Mouse (Mus musculus) heart, postnatal 0 days (tissue): Measurements from ENCODE around the gene Disp1. TPM values are rescaled to one million over a fixed set of nuclear protein-coding genes. Genes with fewer than 3 reads are reported as not detected.
A peak's percentile ranks its signal among the peaks of the same experiment; 100 is the strongest.

Experiments used
- ATAC-seq: fragments of 200-750 bp; cut with Nextera tagmentation; 2 replicates; pipeline ENCODE4 v1.8.0; 2017; ENCODE audit warnings: low read depth, moderate number of reproducible peaks, moderate library complexity; ENCODE audit not compliant: insufficient read depth
- DNase-seq: peaks from one replicate; pipeline ENCODE4 v3.0.0-alpha.2; 2016; ENCODE audit warnings: low spot score
- H3K27ac ChIP-seq: fragments of 300-500 bp; sonication (generic); 2 replicates; pipeline ENCODE4 v1.5.1; 2014; ENCODE audit warnings: low read depth, mild to moderate bottlenecking
- H3K27me3 ChIP-seq: fragments of 300-500 bp; sonication (generic); 2 replicates; pipeline ENCODE4 v1.6.1; 2014; ENCODE audit warnings: low read length, mixed read lengths; ENCODE audit not compliant: control insufficient read depth, insufficient read depth
- H3K36me3 ChIP-seq: fragments of 300-500 bp; sonication (generic); replicated peaks from 2 replicates; pipeline ENCODE4 v1.6.1; 2014; ENCODE audit warnings: low read length, mixed read lengths; ENCODE audit not compliant: control insufficient read depth, insufficient read depth
- H3K4me1 ChIP-seq: fragments of 300-500 bp; sonication (generic); 2 replicates; pipeline ENCODE4 v1.6.1; 2014; ENCODE audit warnings: antibody characterized with exemption; ENCODE audit not compliant: control insufficient read depth, insufficient read depth
- H3K4me2 ChIP-seq: fragments of 300-500 bp; sonication (generic); 2 replicates; pipeline ENCODE4 v1.6.1; 2014; ENCODE audit warnings: low read depth, mild to moderate bottlenecking, low read length, moderate library complexity
- H3K4me3 ChIP-seq: fragments of 300-500 bp; sonication (generic); 2 replicates; pipeline ENCODE4 v1.5.1; 2014; ENCODE audit warnings: low read depth, low read length
- H3K9ac ChIP-seq: fragments of 300-500 bp; sonication (generic); replicated peaks from 2 replicates; pipeline ENCODE4 v1.6.1; 2014; ENCODE audit warnings: low read depth, low read length, mixed read lengths
- H3K9me3 ChIP-seq: fragments of 300-500 bp; sonication (generic); replicated peaks from 2 replicates; pipeline ENCODE4 v1.6.1; 2016; ENCODE audit warnings: low read length; ENCODE audit not compliant: control insufficient read depth
- CTCF ChIP-seq: IDR thresholded peaks from 2 replicates; pipeline ENCODE4 v1.5.1; 2016; ENCODE audit warnings: antibody characterized with exemption, control low read depth, low read depth
- EP300 ChIP-seq: IDR thresholded peaks from 2 replicates; pipeline ENCODE4 v1.6.1; 2016; ENCODE audit warnings: antibody characterized with exemption, low read depth
- WGBS: fragments of 180-500 bp; shearing (Covaris S2); extraction: QIAGEN DNeasy Blood & Tissue Kit; methylation state at CpG from one replicate; pipeline ENCODE4 v1.1.7; 2014; 5-methylcytosine and 5-hydroxymethylcytosine counted together
- polyA plus RNA-seq: library from polyadenylated mRNA; unstranded; fragments of >200 nt; fragmentation: Nextera tagmentation; extraction: Ambion mirVana; gene quantifications from 2 replicates; pipeline ENCODE4 v1.2.1, GENCODE M21; 2015
- total RNA-seq: library from RNA; depleted of rRNA; stranded (reverse); fragments of >200 nt; gene quantifications from 2 replicates; pipeline ENCODE4 v1.2.3, GENCODE M21; 2014; ENCODE audit warnings: low replicate concordance

The Disp1 gene
- total and polyA plus RNA-seq, 2 experiments from 2014 or later: 5.8 to 8.1 TPM

DNA sequence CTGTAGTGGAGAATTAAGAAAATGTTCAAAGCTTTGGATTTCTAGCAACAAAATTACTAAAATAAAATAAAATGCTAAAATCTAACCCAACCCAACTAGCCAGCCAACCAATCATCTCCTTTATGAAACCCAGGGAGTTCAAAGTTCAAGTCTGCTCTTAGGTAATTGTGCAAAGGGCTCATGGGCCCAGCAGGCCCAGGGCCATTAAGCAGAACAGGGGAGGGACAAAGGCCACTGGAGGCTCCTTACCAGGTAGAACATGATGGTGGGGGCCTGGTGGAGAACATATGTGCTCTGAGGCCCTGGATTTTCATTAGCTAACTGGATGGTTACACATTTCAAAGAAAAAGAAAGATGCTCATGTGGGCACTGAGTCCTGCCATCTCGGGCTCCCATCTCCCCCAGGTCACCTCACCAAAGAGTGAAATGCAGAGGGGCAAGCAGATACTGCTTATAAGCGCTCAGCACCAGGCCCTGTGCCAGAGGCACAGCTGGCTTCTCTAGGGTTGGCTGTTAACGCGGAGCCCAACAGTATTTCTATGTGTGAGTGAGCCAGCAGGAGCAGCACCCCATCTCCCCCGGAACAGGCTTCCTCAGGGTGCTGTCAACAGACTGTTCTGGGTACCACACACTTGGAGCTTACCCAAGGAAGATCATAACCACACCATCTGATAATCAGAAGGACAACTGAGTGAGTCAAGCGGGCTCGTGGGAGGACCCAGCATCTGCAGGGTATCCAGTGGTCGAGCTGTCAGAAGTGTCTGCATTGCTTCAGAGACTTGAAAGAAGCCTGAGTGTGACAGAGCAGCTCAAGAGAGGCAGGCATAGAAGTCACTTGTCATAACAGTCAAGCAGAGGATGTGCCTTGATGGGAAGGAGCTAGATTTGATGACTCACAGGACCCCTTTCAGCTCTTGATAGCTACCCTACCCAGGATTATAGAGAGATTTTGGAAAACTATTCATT, 137.0 kb downstream of the Disp1 start:
- 38% methylated on average over 8 of the region's 8 CpGs for WGBS
- Histone ChIP-seq H3K4me3 (no peak overlapping the region), H3K9ac (no peak overlapping the region), H3K36me3 (peaks cover 40% of the 10 kb centered on the region), H3K27ac (no peak overlapping the region), H3K9me3 (no peaks in the 10 kb centered on the region), H3K4me2 (no peak overlapping the region), H3K27me3 (no peaks in the 10 kb centered on the region), H3K4me1 (no peaks in the 10 kb centered on the region)
- TF ChIP-seq EP300: no peak
- DNase-seq (peak; percentile 21), ATAC-seq (peak; percentile 51; the same call in 1 of the 2 replicates)

DNA sequence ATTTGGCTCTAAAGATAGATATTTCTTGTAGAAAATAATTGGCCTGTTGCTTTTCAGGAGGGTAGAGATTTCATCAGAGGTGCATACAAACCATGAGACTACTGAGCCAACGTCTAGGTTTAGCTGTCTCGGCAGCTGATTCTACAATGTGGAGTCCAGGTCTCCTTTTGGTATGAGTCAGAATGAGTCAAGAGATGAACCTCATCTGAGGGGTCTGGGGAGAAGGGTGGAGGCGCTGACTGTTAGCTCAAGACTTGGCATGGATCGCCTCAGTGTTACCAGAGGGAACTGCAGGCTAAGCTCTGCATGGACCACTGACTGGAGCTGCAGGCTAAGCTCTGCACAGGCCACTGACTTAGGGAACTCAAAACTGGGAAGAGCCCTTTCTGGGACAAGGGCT, 138.9 kb downstream of the Disp1 start:
- H3K36me3 ChIP-seq: peaks cover 20% of the 10 kb centered on the region
- no peak for TF ChIP-seq CTCF
- TF ChIP-seq EP300: no peak
- H3K4me2 ChIP-seq: no peak overlapping the region
- ATAC-seq (no peak), DNase-seq (no peak)
- no peak overlapping the region for H3K27ac ChIP-seq
- no peaks in the 10 kb centered on the region for H3K27me3 ChIP-seq
- H3K9me3 ChIP-seq: no peaks in the 10 kb centered on the region
- H3K9ac ChIP-seq: no peak overlapping the region
- H3K4me1 ChIP-seq: no peaks in the 10 kb centered on the region
- no peak overlapping the region for H3K4me3 ChIP-seq
- WGBS: 81% methylated on average over 4 of the region's 4 CpGs

DNA sequence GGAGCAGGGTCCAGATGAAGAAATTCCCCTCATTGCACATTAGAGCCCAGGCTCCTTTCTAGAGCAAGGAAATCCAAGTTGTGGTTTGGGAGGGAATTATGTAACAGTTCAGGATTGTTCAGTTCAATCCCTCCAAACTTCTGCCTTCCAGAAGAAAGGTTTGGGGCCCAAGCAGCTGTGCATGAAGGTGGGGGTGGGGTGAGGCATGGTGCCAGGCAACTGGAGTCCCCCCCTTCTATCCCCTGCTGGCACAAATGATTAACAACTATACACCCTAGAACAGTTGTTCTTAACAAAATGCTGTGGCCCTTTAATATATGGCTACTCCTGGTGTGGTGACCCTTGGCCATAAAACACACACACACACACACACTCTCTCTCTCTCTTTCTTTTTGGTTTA, 140.2 kb downstream of the Disp1 start:
- TF ChIP-seq EP300: no peak
- no peak for TF ChIP-seq CTCF
- no peak for ATAC-seq
- Histone ChIP-seq H3K27me3 (no peaks in the 10 kb centered on the region), H3K4me3 (no peak overlapping the region), H3K9ac (no peak overlapping the region), H3K4me2 (no peak overlapping the region), H3K4me1 (no peaks in the 10 kb centered on the region), H3K36me3 (peaks cover 7% of the 10 kb centered on the region; the same call in 1 of the 2 replicates), H3K27ac (no peak overlapping the region), H3K9me3 (no peaks in the 10 kb centered on the region)
- DNase-seq: no peak

DNA sequence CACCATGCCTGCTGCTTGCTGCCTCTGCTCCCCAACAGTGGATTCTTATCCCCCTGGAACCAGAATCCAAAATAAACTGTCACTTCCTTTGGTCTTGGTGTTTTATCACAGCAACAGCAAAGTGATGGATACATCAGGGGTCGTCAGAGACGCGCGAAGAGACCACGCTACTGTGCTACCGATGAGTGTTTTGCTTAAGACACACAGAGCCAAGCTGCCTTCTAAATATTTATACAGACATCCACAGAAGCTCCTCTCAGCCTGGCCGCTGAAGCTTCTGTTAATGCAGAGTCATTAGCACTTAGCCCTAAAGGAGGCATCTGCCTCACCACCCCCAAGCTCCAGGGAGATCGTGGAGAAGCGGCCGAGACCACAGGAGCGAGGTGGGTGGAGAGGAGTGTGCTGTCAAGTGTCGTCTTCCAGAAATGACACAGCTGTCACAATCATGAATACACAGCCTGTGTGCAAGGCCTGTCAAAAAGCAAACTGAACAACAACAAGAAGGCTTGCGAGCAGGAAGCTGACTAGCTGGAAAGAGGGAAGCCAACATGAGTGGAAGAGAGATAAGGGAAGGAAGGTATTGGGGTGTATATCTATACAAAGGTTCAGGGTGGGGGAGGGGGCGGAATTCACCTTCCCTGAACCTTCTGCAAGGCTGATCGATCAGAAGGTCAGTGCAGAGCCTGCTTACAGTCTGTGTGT, 146.1 kb downstream of the Disp1 start:
- TF ChIP-seq CTCF (no peak), EP300 (no peak)
- Histone ChIP-seq H3K27me3 (no peaks in the 10 kb centered on the region), H3K4me3 (no peak overlapping the region), H3K4me2 (no peak overlapping the region), H3K9me3 (no peaks in the 10 kb centered on the region), H3K9ac (no peak overlapping the region), H3K4me1 (peaks cover 5% of the 10 kb centered on the region; the same call in 1 of the 2 replicates), H3K27ac (no peak overlapping the region), H3K36me3 (no peaks in the 10 kb centered on the region)
- ATAC-seq (no peak), DNase-seq (peak; percentile 8)
- WGBS: 36% methylated on average over 15 of the region's 15 CpGs

DNA sequence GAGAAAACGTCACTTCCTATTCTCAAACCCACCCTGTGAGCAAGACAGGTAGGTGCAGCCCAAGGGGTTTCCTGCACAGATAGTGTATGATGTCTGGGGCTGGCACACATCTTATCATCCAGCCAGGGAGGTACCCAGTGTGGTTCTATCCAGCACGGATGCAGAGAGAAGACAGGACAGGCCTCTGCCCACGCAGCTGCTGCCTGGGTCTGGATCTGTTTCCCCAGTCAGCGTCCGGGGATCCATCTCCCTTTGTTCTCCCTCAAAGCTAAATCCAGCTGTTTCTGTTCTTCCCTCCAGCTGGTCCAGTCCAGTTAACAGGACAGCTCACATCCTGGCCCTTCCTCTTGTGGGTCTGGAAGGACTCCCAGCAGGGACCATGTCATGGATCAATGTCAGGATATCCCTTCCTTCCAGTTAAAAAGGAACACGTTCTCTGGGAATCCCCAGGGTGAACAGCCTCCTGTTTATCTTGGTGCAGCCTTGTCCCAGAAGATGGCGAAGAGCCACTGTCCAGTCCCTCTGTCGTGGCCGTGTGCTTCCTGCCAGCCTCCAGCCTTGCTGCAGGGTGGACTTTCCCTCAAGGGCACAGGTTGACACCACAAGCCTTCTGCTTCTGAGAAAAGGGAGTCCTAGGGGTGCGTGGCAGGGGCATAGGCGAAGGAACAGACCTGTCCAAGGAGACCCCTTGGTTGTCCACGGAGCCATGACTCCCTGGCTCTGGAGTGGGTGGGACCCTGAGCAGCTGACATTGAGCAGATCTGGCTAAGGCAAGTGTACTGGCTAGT, 148.9 kb downstream of the Disp1 start:
- DNase-seq (peak; percentile 57), ATAC-seq (peak; percentile 79)
- H3K36me3 ChIP-seq: no peaks in the 10 kb centered on the region
- no peak overlapping the region for H3K4me3 ChIP-seq
- H3K27me3 ChIP-seq: no peaks in the 10 kb centered on the region
- TF ChIP-seq EP300 (peak; percentile 15; the same call in 1 of the 2 replicates), CTCF (no peak)
- no peaks in the 10 kb centered on the region for H3K9me3 ChIP-seq
- no peak overlapping the region for H3K4me2 ChIP-seq
- H3K27ac ChIP-seq: peak overlapping the region; percentile 64
- 57% methylated on average over 12 of the region's 12 CpGs for WGBS
- no peak overlapping the region for H3K9ac ChIP-seq
- peaks cover 20% of the 10 kb centered on the region for H3K4me1 ChIP-seq
